Mouse (Mus musculus) spleen, adult 12 weeks (tissue): Measurements from ENCODE around the gene Bcl2l12.
"Not testable (repeated sequence)": the region's sequence is repeated elsewhere in the genome, so short reads cannot be mapped to it uniquely, and the experiment has no call there.

ENCODE experiments used
- DNase-seq: peaks from one replicate; pipeline ENCODE4 v3.0.0; 2022; ENCODE audit warnings: low spot score

The Bcl2l12 gene

DNA sequence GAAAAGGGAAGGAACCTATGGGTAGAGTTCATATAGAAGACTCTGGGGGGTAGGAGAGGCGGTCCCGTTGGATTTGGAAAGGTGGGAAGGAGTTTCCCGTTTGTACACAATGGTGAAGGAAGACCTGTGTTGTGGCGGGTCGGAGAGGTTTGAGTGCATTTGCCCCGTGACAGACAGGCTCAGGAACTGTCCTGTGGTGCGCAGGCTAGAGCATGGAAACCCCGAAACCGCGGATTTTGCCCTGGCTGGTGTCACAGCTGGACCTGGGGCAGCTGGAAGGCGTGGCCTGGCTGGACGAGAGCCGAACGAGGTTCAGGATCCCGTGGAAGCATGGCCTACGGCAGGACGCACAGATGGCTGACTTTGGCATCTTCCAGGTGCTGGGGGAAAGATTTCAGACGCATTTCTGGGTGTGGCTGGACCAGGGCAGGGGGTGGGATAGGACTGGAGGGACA is at the start of gene Bcl2l12:
Bcl2l12 (minus strand) TSS at position 212 of the 455 bp plus-strand sequence.
- peak; percentile 30 for DNase-seq

DNA sequence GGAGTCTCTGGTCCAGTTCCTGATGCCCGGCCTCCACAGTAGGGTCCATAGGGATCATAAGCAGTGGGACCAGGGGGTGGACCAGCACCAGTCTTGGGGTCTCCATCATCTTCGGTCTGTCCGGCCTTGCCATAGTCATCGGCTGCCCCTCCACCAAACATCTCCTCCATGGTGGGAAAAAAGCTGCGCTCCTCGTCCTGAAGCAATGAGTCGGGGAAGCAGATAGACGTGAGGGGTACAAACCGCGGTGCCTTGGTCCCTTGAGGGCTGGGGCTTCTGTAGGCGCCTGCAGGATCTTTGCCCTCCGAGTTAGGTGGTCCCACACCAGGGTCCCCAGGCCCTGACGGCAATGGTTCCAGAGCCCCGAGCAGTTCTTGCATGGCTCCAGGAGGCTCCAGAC is 49.0 kb upstream of the Bcl2l12 start:
- no peak for DNase-seq

DNA sequence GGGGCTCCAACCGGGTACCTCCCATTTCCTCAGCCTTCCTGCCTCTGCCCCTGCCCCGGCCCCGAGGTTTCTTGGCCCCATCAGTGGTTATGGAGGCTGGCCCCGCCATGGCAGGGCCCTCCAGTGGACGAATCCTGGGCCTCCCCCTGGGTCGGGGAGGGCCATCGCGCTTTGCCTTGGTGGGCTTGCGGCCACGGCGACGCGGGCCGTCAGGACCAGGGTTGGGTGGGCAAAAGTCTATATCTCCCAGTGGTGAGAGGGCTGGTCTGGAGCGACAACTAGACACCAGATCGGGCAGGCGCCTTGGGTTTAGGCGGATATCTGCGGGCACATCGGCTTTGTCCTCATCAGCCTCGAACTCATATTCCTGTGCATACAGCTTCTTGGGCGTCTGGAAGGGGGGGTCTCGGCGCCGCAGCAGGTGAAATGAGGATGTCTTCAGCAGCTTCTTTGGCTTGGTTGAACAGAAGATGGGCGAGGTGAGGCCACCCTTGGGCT is 48.4 kb upstream of the Bcl2l12 start:
- DNase-seq: no peak

DNA sequence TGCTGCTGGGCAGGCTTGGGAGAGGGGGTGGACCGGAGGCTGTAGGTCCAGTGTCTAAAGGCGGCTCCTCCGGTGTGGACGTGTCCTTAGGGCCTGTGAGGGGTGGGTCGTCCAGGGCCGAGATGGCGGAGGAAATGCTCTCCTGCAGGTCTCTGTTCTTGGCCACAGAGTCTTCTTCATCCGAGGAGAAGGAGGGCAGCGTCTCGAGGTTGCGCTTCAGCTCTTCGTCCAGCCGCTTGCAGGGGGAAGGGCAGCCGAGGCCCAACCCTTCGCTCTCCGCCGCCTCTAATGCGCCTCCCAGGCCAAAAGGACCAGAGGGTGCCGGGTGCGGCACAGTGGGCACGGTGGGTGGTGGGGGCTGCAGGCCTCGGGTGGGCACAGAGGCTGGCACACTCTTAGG is 47.2 kb upstream of the Bcl2l12 start:
- no peak for DNase-seq

DNA sequence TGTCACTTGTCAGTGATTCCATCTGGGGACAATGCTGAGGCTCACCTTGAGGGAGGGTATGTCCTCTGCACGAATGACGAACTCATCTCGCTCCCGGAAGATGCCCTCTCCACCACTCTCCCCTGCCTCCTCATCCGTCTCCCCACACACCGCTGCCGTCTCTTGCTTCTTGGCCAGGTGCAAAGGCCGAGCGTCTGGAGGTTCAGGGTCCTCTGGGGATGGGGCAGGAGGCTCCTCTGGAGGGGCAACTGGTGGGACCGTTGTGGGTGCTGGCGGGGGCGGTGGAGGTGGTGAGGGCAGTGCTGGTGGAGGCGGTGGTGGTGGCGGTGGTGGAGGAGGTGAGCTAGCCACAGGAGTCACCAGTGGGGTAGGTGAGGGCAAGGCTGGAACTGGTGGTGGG is 44.8 kb upstream of the Bcl2l12 start:
- DNase-seq: no peak

DNA sequence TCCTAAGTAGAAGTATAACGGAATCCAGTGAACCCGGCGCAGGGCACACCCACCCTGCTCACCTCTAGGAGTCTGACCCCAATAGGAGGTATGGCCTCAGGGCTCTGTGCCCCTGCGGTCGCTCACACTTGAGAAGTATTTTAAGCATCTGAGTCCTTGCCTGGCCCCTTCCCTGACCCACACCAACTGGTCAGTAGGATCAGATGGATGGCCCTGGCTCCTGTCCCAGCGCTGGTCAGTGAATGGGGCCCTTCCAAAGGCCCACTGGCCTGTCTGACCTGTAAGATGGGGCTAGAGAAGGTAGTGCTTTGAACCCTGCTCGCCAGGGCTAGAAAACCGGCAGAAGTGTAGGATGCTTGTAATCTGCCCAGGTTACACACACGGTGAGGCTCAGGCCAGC is 42.3 kb upstream of the Bcl2l12 start:
- no peak for DNase-seq

DNA sequence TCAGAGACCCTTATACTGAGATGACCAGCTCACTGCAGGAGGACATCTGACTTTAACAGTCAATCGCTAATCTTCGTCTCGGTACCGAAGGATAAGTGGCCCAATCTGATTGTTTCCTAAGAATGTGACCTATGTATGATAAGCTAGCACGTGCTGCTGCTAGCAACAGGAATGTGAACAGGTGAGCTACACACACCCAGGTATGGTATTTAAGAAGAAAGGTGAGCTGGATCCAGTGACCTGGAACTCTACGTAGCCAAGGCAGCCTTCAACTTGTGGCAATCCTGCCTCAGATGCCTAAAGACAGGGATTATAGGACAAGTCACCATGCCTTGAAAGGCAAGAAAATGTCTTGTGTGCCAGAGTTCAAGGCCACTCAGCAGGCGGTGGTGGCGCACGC is 39.9 kb upstream of the Bcl2l12 start:
- DNase-seq: no peak

DNA sequence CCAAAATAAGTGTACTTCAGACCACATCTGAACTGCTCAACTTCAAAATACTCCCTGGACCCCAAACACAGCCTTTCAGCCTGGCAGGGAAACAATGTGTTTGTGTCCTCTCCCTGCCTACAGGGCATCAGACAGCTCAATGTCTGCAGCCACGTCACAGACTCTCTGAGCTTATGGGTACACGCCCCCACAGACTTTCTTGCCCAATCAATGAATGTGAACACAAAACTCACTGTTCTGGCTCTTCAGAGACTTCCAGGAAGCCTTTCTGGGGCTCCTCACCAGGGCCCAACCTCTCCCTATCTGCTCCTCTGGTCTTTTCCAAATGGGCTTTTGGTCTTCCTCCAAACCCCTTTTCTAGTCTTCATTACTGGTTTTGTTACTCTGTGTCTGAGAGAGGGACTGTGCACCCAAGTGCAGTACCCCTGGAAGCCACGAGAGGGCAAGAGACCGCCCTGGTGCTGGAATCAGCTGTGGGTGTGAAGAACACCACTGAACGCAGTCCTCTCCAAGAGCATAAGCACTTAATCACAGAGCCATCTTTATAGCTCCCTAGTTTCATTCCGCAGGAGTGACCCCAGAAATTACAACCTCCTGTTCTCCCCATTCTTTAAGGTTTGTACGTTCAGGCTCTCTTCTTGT is 39.3 kb upstream of the Bcl2l12 start:
- peak; percentile 56 for DNase-seq

DNA sequence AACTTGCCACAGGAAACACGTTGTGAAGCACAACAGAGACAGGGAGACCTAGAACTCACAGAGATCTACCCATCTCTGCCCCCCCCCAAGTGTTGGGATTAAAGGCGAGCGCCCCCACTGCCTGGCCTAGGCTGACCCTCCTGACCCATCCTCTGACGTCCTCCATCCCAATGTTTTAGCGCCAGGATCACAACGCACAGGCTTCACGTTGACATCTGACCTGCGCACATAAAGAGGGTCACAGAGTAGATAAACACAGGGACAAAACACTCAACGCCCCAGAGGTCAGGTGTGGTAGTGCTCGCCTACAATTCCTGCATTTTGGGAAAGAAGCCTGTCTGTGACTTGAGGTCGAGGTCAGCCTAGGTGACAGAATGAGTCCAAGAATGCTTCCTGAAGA is 38.2 kb upstream of the Bcl2l12 start:
- DNase-seq: no peak

DNA sequence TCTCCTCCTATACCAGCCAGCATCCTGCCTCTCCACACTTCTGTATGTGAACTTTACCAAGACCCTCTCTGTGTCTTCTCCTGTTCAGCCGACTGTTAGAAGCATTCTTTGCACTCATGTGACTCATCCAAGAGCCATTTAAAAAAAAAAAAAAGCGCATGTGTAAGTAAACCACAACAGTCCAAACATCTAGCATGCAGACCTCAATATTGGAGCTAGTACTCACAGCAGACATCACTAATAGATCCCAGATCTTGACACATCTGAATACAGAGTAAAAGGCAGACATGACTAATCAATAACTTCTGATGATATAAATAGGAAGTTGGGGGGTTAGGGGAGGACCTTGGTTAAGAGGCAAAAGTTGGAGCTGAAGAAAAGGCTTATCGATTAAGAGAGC is 37.1 kb upstream of the Bcl2l12 start:
- no peak for DNase-seq

DNA sequence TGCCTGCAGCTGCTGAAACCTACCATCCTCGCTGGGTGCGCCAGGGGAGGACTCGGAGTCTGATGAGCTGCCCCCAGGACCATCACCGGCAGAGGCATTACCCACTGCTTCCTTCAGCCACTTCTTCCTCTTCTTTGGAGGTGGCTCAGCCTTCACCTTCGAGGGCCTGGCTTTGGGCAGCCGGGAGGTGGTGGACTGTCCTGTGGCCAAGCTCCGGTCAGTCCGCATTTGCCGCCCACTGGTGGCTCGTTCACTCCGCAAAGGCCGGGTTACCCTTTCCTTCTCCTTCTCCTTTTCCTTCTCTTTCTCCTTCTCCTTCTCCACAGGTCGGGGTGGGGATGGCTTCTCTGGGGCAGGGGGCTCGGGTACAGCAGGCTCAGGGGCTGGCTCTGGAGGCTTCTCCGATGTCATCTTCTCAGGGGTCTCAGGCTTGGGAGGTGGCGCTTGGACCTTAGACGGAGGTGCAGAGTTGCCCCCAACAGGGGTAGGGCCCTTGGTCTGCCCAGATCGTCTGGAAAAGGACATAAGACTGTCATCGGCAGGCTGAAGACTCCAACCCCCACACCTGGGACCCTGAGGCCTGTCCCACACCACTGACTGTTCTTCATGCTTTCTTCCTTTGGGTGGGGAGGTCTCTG is 35.3 kb upstream of the Bcl2l12 start:
- no peak for DNase-seq

DNA sequence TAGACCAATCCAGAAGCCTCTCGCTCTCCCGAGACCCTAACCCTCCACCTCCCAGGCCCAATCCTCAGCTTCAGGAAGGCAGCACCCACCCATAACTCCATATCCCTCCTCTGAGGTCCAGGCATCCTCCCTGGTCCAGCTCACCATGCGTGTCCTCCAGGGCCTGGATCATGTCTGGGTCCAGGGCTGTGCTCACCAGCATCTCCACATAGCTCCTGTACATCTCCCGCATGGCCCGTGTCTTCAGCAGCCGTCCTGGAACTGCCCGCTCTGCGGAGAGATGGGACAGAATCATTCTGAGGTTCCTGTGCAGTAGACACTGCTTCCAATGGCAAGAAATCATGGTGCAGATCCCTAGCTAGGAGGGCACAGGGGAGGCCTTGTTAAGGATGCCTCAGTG is 32.3 kb upstream of the Bcl2l12 start:
- DNase-seq: no peak

DNA sequence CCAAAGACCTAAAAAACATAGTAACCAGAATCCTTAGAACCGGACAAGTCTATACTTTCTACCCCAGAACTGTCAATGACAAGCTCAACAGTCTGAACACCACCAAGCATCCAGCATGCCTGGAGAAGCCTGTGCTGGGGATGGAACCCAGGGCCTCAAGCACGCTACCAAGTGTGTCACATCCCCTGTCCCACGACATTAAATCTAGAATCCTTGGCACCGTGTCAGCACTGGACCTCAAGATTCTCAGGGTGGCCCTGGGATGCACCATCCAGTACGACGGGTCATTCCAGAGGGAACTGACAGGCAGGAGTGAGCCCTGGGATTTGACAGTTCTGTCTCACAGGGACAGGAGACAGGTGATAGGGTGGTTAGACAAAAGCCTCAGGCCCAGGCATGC is 31.5 kb upstream of the Bcl2l12 start:
- DNase-seq: no peak

DNA sequence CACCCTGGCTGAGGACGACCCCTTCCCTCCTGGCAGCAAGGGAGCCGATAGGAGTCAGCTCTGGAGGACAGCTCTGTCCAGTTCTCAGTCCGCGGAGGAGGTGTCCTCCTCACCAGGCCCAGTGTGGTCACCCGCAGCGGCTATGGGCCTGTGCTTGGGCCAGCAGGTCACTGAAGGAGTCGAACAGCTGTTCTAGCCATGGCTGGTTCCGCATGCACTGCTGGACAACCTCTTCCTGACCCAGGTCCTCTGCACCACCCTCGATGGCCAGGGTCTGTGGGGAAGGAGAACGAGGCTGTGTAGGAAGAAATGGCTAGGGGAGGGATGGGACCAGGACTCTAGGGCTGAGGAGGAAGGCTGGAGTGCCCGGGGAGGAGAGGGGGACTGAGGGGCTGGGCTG is 29.8 kb upstream of the Bcl2l12 start:
- no peak for DNase-seq

DNA sequence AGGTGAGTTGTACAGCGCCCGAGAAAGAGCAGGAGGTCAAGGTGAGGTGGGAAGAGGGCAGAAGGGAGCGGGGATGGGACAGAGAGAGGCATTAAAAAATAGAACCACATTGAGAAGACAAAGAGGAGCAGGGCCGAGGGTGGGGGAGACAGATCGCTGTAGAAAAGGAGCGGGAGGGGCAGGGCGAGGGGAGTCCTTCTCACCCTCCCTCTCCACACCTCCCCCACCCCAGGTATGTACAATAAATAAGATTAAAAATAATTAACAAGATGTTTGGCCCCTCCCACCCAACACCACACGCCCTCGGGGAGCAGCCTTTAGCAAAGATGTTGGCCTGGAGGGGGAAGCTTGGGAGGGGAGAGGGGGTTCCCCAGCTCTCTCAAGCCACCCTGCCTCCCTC is 29.2 kb upstream of the Bcl2l12 start:
- no peak for DNase-seq

DNA sequence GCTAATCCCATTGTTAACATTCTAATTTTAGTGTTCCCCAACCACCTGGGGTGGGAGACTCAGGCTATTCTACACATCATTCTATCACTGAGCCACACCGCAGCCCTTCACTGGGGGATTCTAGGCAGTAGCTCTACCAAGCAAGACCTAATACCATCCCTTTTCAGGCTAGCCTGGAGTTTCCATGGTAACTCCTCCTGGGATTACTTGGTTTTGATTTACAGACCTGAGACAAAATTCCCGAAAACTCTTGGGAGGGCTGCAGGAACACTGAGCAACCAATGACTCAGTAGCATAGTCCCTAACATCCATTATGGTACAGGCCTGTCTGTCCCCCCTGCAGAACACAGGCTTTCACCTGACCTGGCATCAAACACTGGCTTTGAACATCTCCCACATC is 27.7 kb upstream of the Bcl2l12 start:
- no peak for DNase-seq

DNA sequence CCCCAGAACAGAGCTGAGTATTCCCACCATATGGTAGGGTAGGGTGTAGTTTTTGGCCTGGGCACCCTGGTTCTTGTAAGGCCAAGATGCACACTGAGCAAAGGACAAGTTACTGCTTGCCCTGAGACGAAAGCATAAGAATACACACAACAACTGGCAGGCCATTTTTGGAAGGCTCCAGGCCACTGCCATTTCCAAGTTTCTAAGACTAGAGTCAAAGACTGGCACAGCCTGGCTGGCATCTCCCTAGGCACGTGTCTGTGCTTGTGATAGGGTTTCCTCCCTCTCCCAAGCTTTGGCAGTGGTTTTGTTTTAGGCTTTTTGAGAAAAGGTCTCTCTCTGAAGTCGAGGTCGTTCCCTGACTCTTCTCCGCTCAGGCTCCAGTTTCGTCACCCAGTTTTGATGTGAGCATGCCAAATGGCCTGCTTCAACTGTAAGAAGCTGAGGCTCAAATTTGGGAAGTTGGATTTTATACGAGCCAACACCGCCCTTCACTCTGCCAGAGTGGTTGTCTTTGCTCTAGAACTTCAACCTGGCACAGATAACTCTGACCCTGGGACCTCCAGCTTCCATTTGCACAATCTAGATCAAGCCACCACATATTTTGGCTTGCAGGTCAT is 27.2 kb upstream of the Bcl2l12 start:
- DNase-seq: no peak

DNA sequence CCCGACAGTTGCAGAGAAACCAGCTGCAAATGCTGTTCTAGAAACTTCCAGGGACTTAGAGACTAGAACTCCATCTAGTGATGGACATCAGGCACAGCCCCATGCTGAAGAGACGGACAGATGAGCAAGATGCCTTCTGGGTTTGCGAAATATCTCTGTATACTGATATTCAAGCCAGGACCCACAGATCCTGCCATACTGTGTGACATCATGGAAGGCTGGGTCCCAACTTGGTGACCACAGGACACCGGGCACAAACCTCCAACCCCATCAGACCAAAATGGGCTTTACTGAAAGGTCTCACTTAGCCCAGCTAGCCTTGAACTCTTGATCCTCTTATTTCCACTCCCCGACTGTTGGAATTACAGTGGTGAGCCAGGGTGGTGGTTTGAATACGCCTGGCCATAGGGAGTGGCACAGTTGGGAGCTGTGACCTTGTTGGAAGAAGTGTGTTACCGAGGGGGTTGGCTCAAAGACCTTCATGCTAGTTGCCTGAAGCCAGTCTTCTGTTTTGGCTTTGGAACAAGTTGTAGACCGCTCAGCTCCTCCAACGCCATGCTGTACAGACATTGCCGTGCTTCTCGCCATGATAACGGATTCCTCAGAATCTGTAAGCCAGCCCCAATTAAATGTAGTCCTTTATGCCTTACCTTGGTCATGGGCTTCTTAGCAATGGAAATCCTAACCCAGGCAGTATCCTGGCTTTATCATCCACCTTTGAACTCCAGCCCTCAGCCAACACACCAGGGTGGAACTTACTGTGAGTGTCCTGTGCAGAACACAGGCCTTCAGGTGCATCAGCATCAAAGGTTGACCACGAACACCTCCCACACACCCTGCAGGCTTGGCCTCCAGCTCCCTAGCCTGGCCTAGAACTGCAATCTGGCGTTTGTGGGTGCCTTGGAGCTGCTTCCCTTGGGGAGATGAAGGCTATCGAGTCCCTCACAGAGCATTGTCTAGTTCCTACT is 26.1 kb upstream of the Bcl2l12 start:
- no peak for DNase-seq

DNA sequence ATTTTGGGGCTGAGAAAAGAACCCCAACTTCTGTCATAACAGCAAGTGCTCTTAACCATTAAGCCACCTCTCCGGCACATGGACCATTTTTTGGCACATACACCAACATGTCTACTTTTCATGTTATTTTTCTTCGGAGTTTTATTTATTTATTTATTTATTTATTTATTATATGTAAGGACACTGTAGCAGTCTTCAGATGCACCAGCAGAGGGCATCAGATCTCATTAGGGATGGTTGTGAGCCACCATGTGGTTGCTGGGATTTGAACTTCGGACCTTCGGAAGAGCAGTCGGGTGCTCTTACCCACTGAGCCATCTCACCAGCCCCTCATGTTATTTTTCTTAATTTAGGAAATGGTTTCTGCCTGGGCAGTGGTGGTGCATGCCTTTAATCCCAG is 25.2 kb upstream of the Bcl2l12 start:
- DNase-seq: not testable (repeated sequence)

DNA sequence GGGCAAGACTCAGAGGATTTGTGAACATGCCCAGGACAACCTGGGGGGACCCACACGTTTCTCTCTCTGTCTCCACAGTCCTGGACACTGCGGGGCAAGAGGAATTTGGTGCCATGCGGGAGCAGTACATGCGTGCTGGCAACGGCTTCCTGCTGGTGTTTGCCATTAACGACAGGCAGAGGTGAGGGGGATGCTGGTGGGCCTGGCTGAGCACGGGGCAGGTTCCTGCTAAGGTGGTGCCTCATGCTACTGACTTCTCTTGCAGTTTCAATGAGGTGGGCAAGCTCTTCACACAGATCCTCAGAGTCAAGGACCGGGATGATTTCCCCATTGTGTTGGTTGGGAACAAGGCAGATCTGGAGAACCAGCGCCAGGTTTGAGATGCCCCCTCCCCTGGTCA is 21.7 kb upstream of the Bcl2l12 start:
- no peak for DNase-seq

DNA sequence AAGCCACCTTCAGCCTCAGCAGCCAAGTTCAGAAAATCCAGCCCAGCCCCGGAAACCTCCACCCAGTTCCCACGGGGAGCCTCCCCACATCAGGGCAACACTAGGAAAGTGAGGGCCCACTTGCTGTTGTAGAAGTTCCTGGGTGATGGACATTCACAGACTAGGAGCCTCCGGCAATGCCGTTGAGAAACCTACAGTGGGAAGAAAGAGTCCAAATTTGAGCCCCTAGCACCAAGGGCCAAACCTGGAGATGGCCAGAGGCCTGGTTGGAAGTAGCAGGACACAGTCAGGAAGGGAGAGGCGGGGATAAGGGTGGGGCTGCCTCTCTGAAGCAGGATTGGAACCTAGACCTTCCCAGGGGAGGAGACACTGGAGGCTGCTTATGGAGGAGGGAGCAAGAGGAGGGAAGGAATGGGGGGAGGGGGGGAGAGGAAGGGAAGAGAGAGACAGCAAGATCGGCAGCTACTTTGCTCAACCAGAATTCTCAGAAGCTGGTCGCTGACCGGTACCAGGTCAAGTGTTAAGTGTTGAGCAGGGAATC is 20.6 kb upstream of the Bcl2l12 start:
- DNase-seq: no peak
